In genomic region chr13:55178556-55178955, GRCm38 (mm10) we compare ENCODE assay signal across 9 mouse cellular contexts. TPM values are rescaled to one million over a fixed set of nuclear protein-coding genes. Genes with fewer than 3 reads are reported as not detected.
DNase-seq lines count a peak whose midpoint lies in the region; ATAC-seq lines count a peak whose summit lies in the region.
"Had no signal": no experiment of that assay in that cellular context is flagged by ENCODE, and none has a peak within 500 bp of the region (broad histone marks: within the 10 kb centered on the region; RNA-seq: fewer than 3 reads in every experiment).

No protein-coding gene starts in this region.

- H3K9me3 ChIP-seq in forebrain, embryonic 12.5 days = no peaks in the 10 kb centered on the region
- H3K9me3 ChIP-seq in midbrain, embryonic 14.5 days (ENCODE audit: control insufficient read depth, low read length) = no peaks in the 10 kb centered on the region
- H3K9me3 ChIP-seq: embryonic facial prominence, embryonic 13.5 days had no signal

- no peak overlapping the region for H3K27ac ChIP-seq in forebrain, embryonic 12.5 days
- H3K27ac ChIP-seq in midbrain, embryonic 14.5 days (replicated peaks; ENCODE audit: low read depth, low read length) = no peak overlapping the region
- H3K27ac ChIP-seq: embryonic facial prominence, embryonic 13.5 days had no signal

- DNase-seq in ovary, postnatal 36 days (ENCODE audit: low spot score) = peak; percentile 69
- no peak for DNase-seq in ovary, postnatal 10 days (ENCODE audit: low spot score)
- peak; percentile 68 for DNase-seq in c-Kit-positive CD71-negative TER-119-negative erythroid progenitor cells, embryonic 14.5 days (ENCODE audit: low read depth)
- peak; percentile 86 for DNase-seq in induced T-regulatory cell, adult 2 months (ENCODE audit: low read depth)
- peak; percentile 71 to 79 for DNase-seq in left cerebral cortex, postnatal 14 days (ENCODE audit: low spot score in 2 of 2)
- peak; percentile 82 for DNase-seq in midbrain, embryonic 14.5 days
- DNase-seq in spleen, postnatal 14 days (ENCODE audit: low spot score in 2 of 2) = peak; percentile 32 to 63

- H3K4me1 ChIP-seq in forebrain, embryonic 12.5 days = peaks cover 10% of the 10 kb centered on the region
- H3K4me1 ChIP-seq in midbrain, embryonic 14.5 days (ENCODE audit: control insufficient read depth, insufficient read depth, low read length) = peaks cover 6% of the 10 kb centered on the region; the same call in 1 of the 2 replicates
- H3K4me1 ChIP-seq: embryonic facial prominence, embryonic 13.5 days had no signal

- no peak overlapping the region for H3K9ac ChIP-seq in forebrain, embryonic 12.5 days
- no peak overlapping the region for H3K9ac ChIP-seq in midbrain, embryonic 14.5 days (replicated peaks; ENCODE audit: low read length)
- H3K9ac ChIP-seq: embryonic facial prominence, embryonic 13.5 days had no signal

- intact Hi-C loops in left cerebral cortex, postnatal 14 days (cut with DNase I) = loop anchor here (2.0 to 5.0 kb wide), 2 partner anchors 41 to 380 kb away; no protein-coding TSS in a partner anchor

- peak; percentile 37; the same call in 1 of the 2 replicates for ATAC-seq in forebrain, embryonic 12.5 days (ENCODE audit: low FRiP score)
- peak; percentile 48; the same call in 1 of the 2 replicates for ATAC-seq in midbrain, embryonic 14.5 days (ENCODE audit: low FRiP score, low TSS enrichment)

- H3K27me3 ChIP-seq in forebrain, embryonic 12.5 days = no peaks in the 10 kb centered on the region
- no peaks in the 10 kb centered on the region for H3K27me3 ChIP-seq in midbrain, embryonic 14.5 days (ENCODE audit: control insufficient read depth, insufficient read depth, low read length)
- H3K27me3 ChIP-seq: embryonic facial prominence, embryonic 13.5 days had no signal

- WGBS in forebrain, embryonic 12.5 days = 29% methylated on average over 2 of the region's 2 CpGs
- 37% methylated on average over 2 of the region's 2 CpGs for WGBS in midbrain, embryonic 14.5 days

- H3K36me3 ChIP-seq in forebrain, embryonic 12.5 days (replicated peaks) = no peaks in the 10 kb centered on the region
- H3K36me3 ChIP-seq in midbrain, embryonic 14.5 days (ENCODE audit: control insufficient read depth, insufficient read depth, low read length) = no peaks in the 10 kb centered on the region
- H3K36me3 ChIP-seq: embryonic facial prominence, embryonic 13.5 days had no signal

- H3K4me2 ChIP-seq in forebrain, embryonic 12.5 days = no peak overlapping the region
- no peak overlapping the region for H3K4me2 ChIP-seq in midbrain, embryonic 14.5 days (ENCODE audit: low read length)
- H3K4me2 ChIP-seq: embryonic facial prominence, embryonic 13.5 days had no signal

- H3K4me3 ChIP-seq in forebrain, embryonic 12.5 days (replicated peaks) = no peak overlapping the region
- no peak overlapping the region for H3K4me3 ChIP-seq in midbrain, embryonic 14.5 days (replicated peaks; ENCODE audit: low read depth, low read length)
- H3K4me3 ChIP-seq: embryonic facial prominence, embryonic 13.5 days had no signal

RNA-seq across cellular contexts. Expression of gene Fgfr4, which starts 26.1 kb away (rescaled TPM):
- polyA plus RNA-seq in forebrain, embryonic 12.5 days (2016; fragmentation: Nextera tagmentation; extraction: Ambion mirVana) = 0.15 and 0.20 TPM in 2 replicates
- total RNA-seq in left cerebral cortex, postnatal 14 days (2021) = under 1 TPM; 0.11 to 0.25 TPM
- polyA plus RNA-seq in midbrain, embryonic 14.5 days (2014; fragmentation: Nextera tagmentation; extraction: Ambion mirVana) = 0.38 and 0.99 TPM in 2 replicates

RNA-seq across cellular contexts. Expression of gene Nsd1, which starts 31.0 kb away (rescaled TPM):
- polyA plus RNA-seq in forebrain, embryonic 12.5 days (2016; fragmentation: Nextera tagmentation; extraction: Ambion mirVana) = 83.4 and 83.6 TPM in 2 replicates
- 100 to 1,000 TPM; 135 to 140 TPM for total RNA-seq in left cerebral cortex, postnatal 14 days (2021)
- 72.6 and 76.6 TPM in 2 replicates for polyA plus RNA-seq in midbrain, embryonic 14.5 days (2014; fragmentation: Nextera tagmentation; extraction: Ambion mirVana)

RNA-seq across cellular contexts. Expression of gene Gm17617, which starts 45.2 kb away (rescaled TPM):
- not detected in 2 replicates for polyA plus RNA-seq in forebrain, embryonic 12.5 days (2016; fragmentation: Nextera tagmentation; extraction: Ambion mirVana)
- total RNA-seq in left cerebral cortex, postnatal 14 days (2021) = not detected
- not detected in 2 replicates for polyA plus RNA-seq in midbrain, embryonic 14.5 days (2014; fragmentation: Nextera tagmentation; extraction: Ambion mirVana)
- polyA plus RNA-seq: embryonic facial prominence, embryonic 13.5 days had no signal
